Mouse (Mus musculus): ENCODE measurements around the gene Rgp1. TPM values are rescaled to one million over a fixed set of nuclear protein-coding genes. Genes with fewer than 3 reads are reported as not detected.
"Not testable (repeated sequence)": the region's sequence is repeated elsewhere in the genome, so short reads cannot be mapped to it uniquely, and the experiment has no call there.

The Rgp1 gene
- polyA plus RNA-seq, 1 experiment from 2014 or later = 23.5 TPM

DNA sequence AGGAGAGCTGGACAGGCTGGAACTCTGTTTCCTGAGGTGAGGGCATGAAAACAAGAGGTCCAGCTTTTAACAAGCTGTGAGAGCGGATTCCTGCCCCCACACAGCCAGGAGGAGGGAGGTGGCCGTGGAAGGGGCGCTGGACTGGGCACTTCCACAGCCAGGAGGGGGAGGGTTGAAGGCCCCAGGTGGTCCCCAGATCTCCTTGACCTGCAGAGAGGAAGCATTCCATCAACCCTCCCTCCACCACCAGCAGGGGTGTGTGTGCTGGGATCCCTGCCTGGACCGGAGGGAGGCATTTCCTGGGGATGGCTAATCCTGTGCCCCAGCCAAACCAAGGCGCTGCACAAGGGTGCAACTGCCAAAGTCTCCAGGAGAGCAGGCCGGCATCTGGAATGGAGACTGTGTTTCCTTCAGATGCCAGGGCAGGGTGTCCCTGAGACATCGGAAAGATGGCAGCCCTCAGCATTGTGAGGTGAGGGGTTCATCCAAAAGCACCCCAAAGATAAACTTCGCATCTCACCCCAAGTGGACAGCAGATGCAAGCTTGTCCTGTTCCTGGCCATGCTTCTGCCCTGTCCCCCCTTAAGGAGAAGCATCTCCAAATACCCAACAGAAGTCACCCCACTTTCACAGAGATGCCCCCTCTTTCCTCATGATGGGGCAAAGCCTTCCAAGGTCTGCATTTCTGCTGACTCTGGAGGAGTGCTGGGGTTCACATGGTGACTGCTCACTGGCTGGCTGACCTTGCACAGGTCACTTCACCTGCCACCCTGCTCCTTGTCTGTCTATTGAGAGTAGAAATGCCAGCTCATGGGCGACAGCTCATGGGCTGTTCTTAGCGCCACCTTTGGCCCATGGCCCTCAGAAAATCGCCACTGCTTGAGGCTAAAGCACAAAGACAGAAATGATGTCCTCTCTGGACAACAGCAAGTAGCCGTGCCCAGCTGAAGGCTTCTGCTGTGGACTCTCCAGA is 6.2 kb downstream of the Rgp1 start, which contains the start of gene Msmp:
Gene Msmp, minus strand, starts transcription at position 51 of the 973 bp plus-strand sequence.
- Histone ChIP-seq H3K4me2 (ENCODE audit: low read length) (no peak within 1 kb of the TSS), H3K27me3 (replicated peaks; ENCODE audit: control insufficient read depth, insufficient read depth, low read length) (no peaks in the 10 kb centered on the region), H3K36me3 (ENCODE audit: control insufficient read depth, insufficient read depth, low read length) (peaks cover 28% of the 10 kb centered on the region), H3K9me3 (ENCODE audit: control insufficient read depth, low read length) (no peaks in the 10 kb centered on the region), H3K27ac (ENCODE audit: low read depth, low read length) (no peak within 1 kb of the TSS), H3K4me3 (ENCODE audit: low read length) (no peak within 1 kb of the TSS), H3K4me1 (ENCODE audit: control insufficient read depth, insufficient read depth, low read depth, low read length) (peaks cover 3% of the 10 kb centered on the region), H3K9ac (ENCODE audit: low read depth, low read length) (no peak within 1 kb of the TSS)
- ATAC-seq = no peak
- 73% methylated on average over 12 of the region's 12 CpGs for WGBS

DNA sequence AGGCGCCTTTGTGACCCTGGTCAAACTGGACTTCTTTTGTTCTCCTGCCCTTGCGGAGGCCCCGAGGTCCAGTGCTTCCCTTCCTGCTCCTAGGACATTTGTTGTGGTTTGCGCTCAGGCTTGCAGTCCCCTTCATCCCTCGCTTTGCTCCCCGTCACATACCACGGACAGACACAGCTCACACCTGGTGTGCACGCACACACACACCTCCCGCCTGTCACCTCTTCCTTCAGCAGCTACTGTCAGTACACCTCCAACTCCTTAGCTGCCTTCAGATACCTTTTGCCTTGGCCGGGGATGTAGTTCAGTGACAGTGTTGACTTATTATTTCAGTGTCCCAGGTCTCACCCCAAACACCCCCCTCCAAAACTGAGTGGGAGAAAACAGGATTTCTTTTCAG is 7.2 kb downstream of the Rgp1 start:
- ATAC-seq = no peak
- H3K27me3 ChIP-seq (replicated peaks; ENCODE audit: control insufficient read depth, insufficient read depth, low read length) = no peaks in the 10 kb centered on the region

DNA sequence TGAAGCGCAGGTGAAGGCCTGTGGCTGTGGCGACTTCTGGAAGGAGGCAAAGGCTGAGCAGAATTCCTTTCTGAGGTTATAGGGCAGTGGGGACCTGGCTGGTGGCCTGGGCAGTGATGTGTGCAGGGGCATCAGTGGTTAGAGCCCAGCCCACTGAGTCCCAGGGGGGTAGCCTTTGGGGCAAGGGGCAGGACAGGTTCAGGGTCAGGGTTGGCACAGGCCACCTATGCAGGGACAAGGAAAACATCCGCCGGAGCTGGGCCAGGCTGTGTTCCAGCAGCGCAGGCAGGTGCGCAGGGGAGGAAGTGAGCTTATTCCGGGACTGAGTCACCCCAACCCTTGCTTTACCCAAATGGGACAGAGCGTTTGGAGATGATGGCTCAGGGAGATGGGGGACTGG is 7.9 kb downstream of the Rgp1 start:
- H3K27me3 ChIP-seq (replicated peaks; ENCODE audit: control insufficient read depth, insufficient read depth, low read length) = no peaks in the 10 kb centered on the region
- no peak overlapping the region for H3K27ac ChIP-seq (ENCODE audit: low read depth, low read length)
- peaks cover 23% of the 10 kb centered on the region for H3K36me3 ChIP-seq (ENCODE audit: control insufficient read depth, insufficient read depth, low read length)
- 78% methylated on average over 8 of the region's 8 CpGs for WGBS
- no peak overlapping the region for H3K4me2 ChIP-seq (ENCODE audit: low read length)
- H3K9me3 ChIP-seq (ENCODE audit: control insufficient read depth, low read length) = no peaks in the 10 kb centered on the region
- no peak overlapping the region for H3K4me3 ChIP-seq (ENCODE audit: low read length)
- H3K4me1 ChIP-seq (ENCODE audit: control insufficient read depth, insufficient read depth, low read depth, low read length) = no peaks in the 10 kb centered on the region
- ATAC-seq = no peak
- H3K9ac ChIP-seq (ENCODE audit: low read depth, low read length) = no peak overlapping the region

More for the DNA sequence above, 7.2 kb downstream of the Rgp1 start:
- Histone ChIP-seq H3K4me2 (ENCODE audit: low read length) (no peak overlapping the region), H3K9me3 (ENCODE audit: control insufficient read depth, low read length) (no peaks in the 10 kb centered on the region), H3K9ac (ENCODE audit: low read depth, low read length) (no peak overlapping the region), H3K4me3 (ENCODE audit: low read length) (no peak overlapping the region), H3K36me3 (ENCODE audit: control insufficient read depth, insufficient read depth, low read length) (peaks cover 27% of the 10 kb centered on the region), H3K4me1 (ENCODE audit: control insufficient read depth, insufficient read depth, low read depth, low read length) (no peaks in the 10 kb centered on the region), H3K27ac (ENCODE audit: low read depth, low read length) (no peak overlapping the region)
- WGBS = 56% methylated on average over 10 of the region's 10 CpGs

GRCm38 (mm10) chr4:43587681-43588080 is 9.2 kb downstream of the Rgp1 start:
- Histone ChIP-seq H3K4me1 (ENCODE audit: control insufficient read depth, insufficient read depth, low read depth, low read length) (no peaks in the 10 kb centered on the region), H3K27me3 (replicated peaks; ENCODE audit: control insufficient read depth, insufficient read depth, low read length) (no peaks in the 10 kb centered on the region), H3K9ac (ENCODE audit: low read depth, low read length) (no peak overlapping the region), H3K27ac (ENCODE audit: low read depth, low read length) (no peak overlapping the region), H3K4me3 (ENCODE audit: low read length) (no peak overlapping the region), H3K4me2 (ENCODE audit: low read length) (no peak overlapping the region), H3K36me3 (ENCODE audit: control insufficient read depth, insufficient read depth, low read length) (peaks cover 14% of the 10 kb centered on the region), H3K9me3 (ENCODE audit: control insufficient read depth, low read length) (no peaks in the 10 kb centered on the region)
- WGBS = 63% methylated on average over 7 of the region's 7 CpGs
- ATAC-seq = no peak

DNA sequence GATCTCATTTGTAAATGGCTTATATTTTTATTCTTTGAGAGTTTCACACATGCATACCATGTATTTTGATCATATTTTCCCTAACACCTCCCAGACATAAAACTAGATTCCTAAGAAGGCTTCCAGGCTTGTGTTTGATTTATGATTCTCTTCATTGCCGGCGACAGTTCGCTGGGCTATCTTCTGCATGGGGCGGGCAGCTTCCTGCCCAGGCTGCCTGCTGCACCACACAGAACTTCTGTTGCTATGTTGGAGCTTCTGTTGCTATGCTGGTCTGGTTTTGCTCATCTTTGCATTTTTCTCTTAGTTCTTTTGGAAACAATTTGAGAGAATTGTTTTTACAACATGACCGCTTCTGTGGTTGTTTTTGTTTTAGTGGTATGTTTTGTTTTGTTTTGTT is 13.0 kb downstream of the Rgp1 start:
- Histone ChIP-seq H3K4me3 (ENCODE audit: low read length) (no peak overlapping the region), H3K4me1 (ENCODE audit: control insufficient read depth, insufficient read depth, low read depth, low read length) (no peaks in the 10 kb centered on the region), H3K9me3 (ENCODE audit: control insufficient read depth, low read length) (no peaks in the 10 kb centered on the region), H3K27ac (ENCODE audit: low read depth, low read length) (no peak overlapping the region), H3K36me3 (ENCODE audit: control insufficient read depth, insufficient read depth, low read length) (no peaks in the 10 kb centered on the region), H3K27me3 (replicated peaks; ENCODE audit: control insufficient read depth, insufficient read depth, low read length) (no peaks in the 10 kb centered on the region), H3K4me2 (ENCODE audit: low read length) (no peak overlapping the region), H3K9ac (ENCODE audit: low read depth, low read length) (no peak overlapping the region)
- 85% methylated on average over 5 of the region's 5 CpGs for WGBS
- ATAC-seq = no peak; the same call in 1 of the 2 replicates

- no peak for ATAC-seq
- H3K4me3 ChIP-seq (ENCODE audit: low read length) = no peak overlapping the region
- H3K9me3 ChIP-seq (ENCODE audit: control insufficient read depth, low read length) = no peaks in the 10 kb centered on the region
- H3K9ac ChIP-seq (ENCODE audit: low read depth, low read length) = no peak overlapping the region
- WGBS = 81% methylated on average over 3 of the region's 3 CpGs
- H3K27ac ChIP-seq (ENCODE audit: low read depth, low read length) = no peak overlapping the region
- H3K27me3 ChIP-seq (replicated peaks; ENCODE audit: control insufficient read depth, insufficient read depth, low read length) = no peaks in the 10 kb centered on the region
- H3K36me3 ChIP-seq (ENCODE audit: control insufficient read depth, insufficient read depth, low read length) = no peaks in the 10 kb centered on the region
- H3K4me1 ChIP-seq (ENCODE audit: control insufficient read depth, insufficient read depth, low read depth, low read length) = no peaks in the 10 kb centered on the region
- no peak overlapping the region for H3K4me2 ChIP-seq (ENCODE audit: low read length)
These were observed 13.4 kb downstream of the Rgp1 start for GRCm38 (mm10) chr4:43591961-43592360.

- H3K27ac ChIP-seq (ENCODE audit: low read depth, low read length) = no peak overlapping the region
- H3K9ac ChIP-seq (ENCODE audit: low read depth, low read length) = no peak overlapping the region
- no peak for ATAC-seq
- H3K4me2 ChIP-seq (ENCODE audit: low read length) = no peak overlapping the region
- H3K36me3 ChIP-seq (ENCODE audit: control insufficient read depth, insufficient read depth, low read length) = no peaks in the 10 kb centered on the region
- WGBS = 62% methylated on average over 3 of the region's 3 CpGs
- no peaks in the 10 kb centered on the region for H3K9me3 ChIP-seq (ENCODE audit: control insufficient read depth, low read length)
- no peaks in the 10 kb centered on the region for H3K4me1 ChIP-seq (ENCODE audit: control insufficient read depth, insufficient read depth, low read depth, low read length)
- no peaks in the 10 kb centered on the region for H3K27me3 ChIP-seq (replicated peaks; ENCODE audit: control insufficient read depth, insufficient read depth, low read length)
- H3K4me3 ChIP-seq (ENCODE audit: low read length) = no peak overlapping the region
These were observed 14.9 kb downstream of the Rgp1 start for GRCm38 (mm10) chr4:43593453-43593852.

GRCm38 (mm10) chr4:43596597-43596996 is 18.1 kb downstream of the Rgp1 start:
- H3K4me2 ChIP-seq (ENCODE audit: low read length); H3K27me3 ChIP-seq (replicated peaks; ENCODE audit: control insufficient read depth, insufficient read depth, low read length); H3K4me3 ChIP-seq (ENCODE audit: low read length); H3K9me3 ChIP-seq (ENCODE audit: control insufficient read depth, low read length); ATAC-seq; H3K27ac ChIP-seq (ENCODE audit: low read depth, low read length); H3K9ac ChIP-seq (ENCODE audit: low read depth, low read length); H3K36me3 ChIP-seq (ENCODE audit: control insufficient read depth, insufficient read depth, low read length); H3K4me1 ChIP-seq (ENCODE audit: control insufficient read depth, insufficient read depth, low read depth, low read length): not testable (repeated sequence)
- 84% methylated on average over 2 of the region's 2 CpGs for WGBS

DNA sequence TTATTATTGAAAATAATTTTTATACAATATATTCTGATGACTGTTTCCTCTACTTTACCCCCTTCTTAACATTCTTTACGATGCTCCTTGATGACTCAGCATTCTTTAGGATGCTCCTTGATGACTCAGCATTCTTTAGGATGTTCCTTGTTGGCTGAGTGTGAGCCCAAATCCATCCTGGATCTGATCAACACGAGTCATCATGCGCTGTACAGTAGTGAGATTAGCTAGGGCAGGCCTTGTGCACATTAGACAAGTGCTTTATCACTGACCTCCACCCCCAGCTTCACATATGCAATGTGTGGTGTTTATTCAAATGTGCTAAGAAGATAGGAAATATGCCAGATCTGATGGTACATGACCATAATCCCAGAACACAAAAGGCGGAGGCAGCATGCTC is 19.7 kb downstream of the Rgp1 start:
- no peak for ATAC-seq
- Histone ChIP-seq H3K4me3 (ENCODE audit: low read length) (no peak overlapping the region), H3K27me3 (replicated peaks; ENCODE audit: control insufficient read depth, insufficient read depth, low read length) (no peaks in the 10 kb centered on the region), H3K27ac (ENCODE audit: low read depth, low read length) (no peak overlapping the region), H3K4me1 (ENCODE audit: control insufficient read depth, insufficient read depth, low read depth, low read length) (no peaks in the 10 kb centered on the region), H3K9ac (ENCODE audit: low read depth, low read length) (no peak overlapping the region), H3K4me2 (ENCODE audit: low read length) (no peak overlapping the region), H3K9me3 (ENCODE audit: control insufficient read depth, low read length) (no peaks in the 10 kb centered on the region), H3K36me3 (ENCODE audit: control insufficient read depth, insufficient read depth, low read length) (no peaks in the 10 kb centered on the region)
- WGBS = 88% methylated on average over 4 of the region's 4 CpGs

All from hindbrain, embryonic 16.5 days (tissue).